Mouse (Mus musculus) left cerebral cortex, adult 11 months (tissue): ENCODE measurements around the gene Slc28a1.
A peak's percentile ranks its signal among the peaks of the same experiment; 100 is the strongest.

Experiments used
- DNase-seq: peaks from one replicate; pipeline ENCODE4 v3.0.0; 2022; ENCODE audit warnings: low spot score

Gene Slc28a1

DNA sequence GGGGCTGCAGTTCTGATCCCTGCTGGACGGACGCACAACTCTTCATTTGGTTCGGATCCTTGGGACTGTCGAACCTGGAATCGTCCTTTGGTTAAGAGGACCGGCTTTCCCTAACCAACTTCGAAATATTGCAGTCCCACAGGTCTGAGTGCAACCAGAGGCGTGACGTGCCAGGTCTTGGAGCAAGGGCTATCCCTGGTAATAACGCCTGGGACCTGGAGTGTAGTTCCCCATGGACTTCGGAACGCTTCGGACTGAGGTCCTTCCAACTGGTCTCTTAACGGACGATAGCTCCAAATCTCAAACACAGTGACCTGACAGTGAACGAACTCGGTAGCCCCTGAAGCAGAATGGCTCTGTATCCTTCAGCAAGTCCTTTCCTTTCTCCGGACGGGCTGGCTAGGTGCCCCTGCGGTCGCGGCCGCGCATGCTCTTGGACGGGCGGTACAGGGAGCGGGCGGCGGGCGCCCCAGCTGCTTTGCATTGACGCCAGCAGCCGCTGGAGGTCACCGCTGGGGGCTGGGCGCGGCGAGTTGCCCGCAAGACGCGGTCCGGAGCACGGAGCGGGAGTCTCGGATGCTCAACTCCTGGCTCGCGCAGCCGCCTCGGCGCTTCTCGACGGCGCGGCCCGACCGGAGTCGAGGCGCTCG lies 98.2 kb downstream of the Slc28a1 start:
- DNase-seq, result peak; percentile 74

DNA sequence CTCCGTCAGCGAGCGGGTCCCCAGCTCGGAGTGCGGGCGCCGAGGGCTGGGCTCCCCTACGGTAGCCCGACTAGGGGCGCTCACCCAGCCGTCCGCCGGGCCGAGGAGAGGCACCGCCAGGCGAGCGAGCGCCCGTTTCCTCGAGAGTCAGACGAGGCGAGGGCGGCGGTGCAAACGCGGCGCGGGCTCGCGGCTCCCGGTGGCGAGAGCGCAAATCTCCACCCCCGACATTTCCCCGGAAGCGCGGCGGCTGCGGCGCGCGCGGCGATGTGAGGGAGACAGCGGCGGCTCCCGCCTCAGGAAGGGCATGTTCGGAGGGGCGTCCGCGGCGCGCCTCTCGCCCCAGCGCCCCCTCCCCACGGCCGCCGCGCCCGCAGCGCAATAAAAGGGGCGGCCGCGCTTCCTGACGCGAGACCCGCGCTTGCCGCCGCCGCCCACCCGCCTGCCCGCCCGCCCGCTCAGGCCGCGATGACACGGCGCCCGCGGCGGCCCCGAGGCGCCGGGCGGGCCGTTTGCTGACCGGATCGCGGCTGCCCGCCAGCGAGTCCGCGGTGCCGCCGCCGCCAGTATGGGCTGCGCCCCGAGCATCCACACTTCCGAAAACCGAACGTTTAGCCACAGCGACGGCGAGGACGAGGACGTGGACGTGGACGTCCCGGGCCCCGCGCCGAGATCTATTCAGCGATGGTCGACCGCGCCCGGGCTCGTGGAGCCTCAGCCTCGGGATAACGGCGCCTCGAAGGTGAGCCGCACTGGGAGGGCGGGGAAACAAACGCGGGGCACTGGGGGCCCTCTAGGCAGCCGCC lies 99.0 kb downstream of the Slc28a1 start, which contains the start of gene Pde8a:
TSS of gene Pde8a (plus strand) at position 250 of the 806 bp plus-strand sequence.
- no peak for DNase-seq

DNA sequence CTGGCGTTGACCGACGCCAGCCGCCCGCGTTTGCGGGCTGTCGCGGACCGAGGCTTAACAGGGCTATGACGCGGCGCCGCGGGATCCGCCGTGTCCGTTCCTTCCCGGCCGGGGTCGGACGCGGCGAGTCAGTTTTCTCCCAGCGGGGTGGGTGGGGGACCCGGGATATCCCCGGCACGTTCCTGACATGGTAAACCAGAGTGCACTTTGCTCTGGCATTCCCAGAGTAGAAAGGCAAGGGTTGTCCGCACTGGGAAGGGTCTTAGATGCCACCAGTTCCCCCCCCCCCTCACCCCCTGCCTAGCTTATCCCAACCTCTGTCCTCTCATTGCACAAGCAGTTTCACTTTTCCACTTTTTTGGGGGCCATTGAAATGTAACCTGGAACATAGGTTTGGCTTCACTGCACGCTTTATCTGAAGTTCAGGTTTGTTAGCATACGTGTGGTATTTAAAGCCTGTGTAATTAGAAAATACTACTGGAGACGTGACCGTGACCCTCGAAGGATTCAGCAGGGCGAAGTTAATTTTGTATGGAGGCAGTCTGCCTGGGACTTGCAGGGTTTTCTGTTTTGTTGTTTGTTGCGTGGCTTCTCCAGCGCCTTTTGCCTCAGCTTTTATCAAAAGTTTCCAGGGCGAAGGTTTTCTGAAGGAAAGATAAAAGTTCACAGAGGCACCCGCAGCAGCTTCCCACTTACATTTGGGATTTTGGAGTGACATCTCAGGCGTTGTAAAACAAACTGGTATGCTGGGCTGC lies 99.7 kb downstream of the Slc28a1 start:
- no peak for DNase-seq

DNA sequence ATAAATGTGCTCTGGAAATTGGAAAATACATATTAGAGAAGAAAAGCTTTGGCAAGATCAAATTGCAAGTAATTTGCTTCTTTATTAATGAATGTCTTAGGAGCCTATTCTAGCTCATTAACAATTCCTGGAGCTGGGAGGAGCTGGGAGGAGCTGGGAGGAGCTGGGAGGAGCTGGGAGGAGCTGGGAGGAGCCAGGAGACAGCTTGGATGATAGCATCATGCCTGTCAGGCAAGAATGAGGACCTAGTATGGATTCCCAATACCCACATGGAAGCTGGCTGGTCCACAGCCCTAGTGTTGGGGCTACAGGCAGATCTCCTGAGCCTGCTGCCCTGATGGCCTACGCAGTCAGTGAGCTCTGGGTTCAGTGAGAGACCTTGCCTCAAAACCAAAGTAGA lies 101.4 kb downstream of the Slc28a1 start:
- DNase-seq, result no peak

DNA sequence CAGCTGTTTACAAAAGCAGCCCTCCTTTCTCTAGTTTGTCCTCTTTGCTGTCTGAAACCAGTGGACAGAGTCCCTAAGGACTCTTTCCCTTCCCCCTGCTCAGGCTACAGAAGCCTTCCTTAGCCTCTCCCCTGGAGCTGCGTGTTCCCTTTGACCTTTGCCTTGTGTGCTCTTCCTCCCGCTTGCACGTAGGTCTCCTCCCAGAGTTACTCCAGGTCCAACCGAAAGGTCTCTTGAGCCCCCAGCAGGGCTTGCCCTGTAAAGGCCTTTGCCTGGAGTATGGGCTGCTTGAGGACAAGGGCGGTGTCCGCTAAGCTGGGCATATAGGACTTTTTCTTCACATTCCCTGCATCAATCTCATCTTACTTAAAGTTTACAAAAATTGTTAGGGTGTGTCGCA lies 104.7 kb downstream of the Slc28a1 start:
- no peak for DNase-seq
